Mouse (Mus musculus): ENCODE measurements around the gene Btg1. TPM values are rescaled to one million over a fixed set of nuclear protein-coding genes. Genes with fewer than 3 reads are reported as not detected.

The Btg1 gene
- polyA plus RNA-seq, 1 experiment from 2014 or later, result 58.6 TPM

- no peak overlapping the region for H3K9ac ChIP-seq (ENCODE audit: low read length)
- ATAC-seq (ENCODE audit: low read depth), result no peak
- H3K4me1 ChIP-seq (replicated peaks; ENCODE audit: control insufficient read depth, insufficient read depth, low read length), result no peaks in the 10 kb centered on the region; the same call in 1 of the 2 replicates
- H3K36me3 ChIP-seq (ENCODE audit: control insufficient read depth, insufficient read depth, low read length), result no peaks in the 10 kb centered on the region
- no peaks in the 10 kb centered on the region for H3K9me3 ChIP-seq (ENCODE audit: control insufficient read depth, low read length)
- no peak overlapping the region for H3K27ac ChIP-seq (ENCODE audit: low read length)
- 82% methylated on average over 4 of the region's 4 CpGs for WGBS
- no peak overlapping the region for H3K4me2 ChIP-seq (ENCODE audit: low read depth, low read length)
- H3K27me3 ChIP-seq (ENCODE audit: control insufficient read depth, insufficient read depth, low read depth, low read length), result no peaks in the 10 kb centered on the region
- H3K4me3 ChIP-seq (ENCODE audit: low read length), result no peak overlapping the region
Observed at GRCm38 (mm10) chr10:96662976-96663375, 46.2 kb downstream of the Btg1 start.

GRCm38 (mm10) chr10:96663739-96664430, 47.1 kb downstream of the Btg1 start:
- H3K4me3 ChIP-seq (ENCODE audit: low read length), result no peak overlapping the region
- H3K36me3 ChIP-seq (ENCODE audit: control insufficient read depth, insufficient read depth, low read length), result no peaks in the 10 kb centered on the region
- no peaks in the 10 kb centered on the region for H3K9me3 ChIP-seq (ENCODE audit: control insufficient read depth, low read length)
- H3K27me3 ChIP-seq (ENCODE audit: control insufficient read depth, insufficient read depth, low read depth, low read length), result no peaks in the 10 kb centered on the region
- no peaks in the 10 kb centered on the region; the same call in 1 of the 2 replicates for H3K4me1 ChIP-seq (replicated peaks; ENCODE audit: control insufficient read depth, insufficient read depth, low read length)
- 81% methylated on average over 9 of the region's 9 CpGs for WGBS
- H3K27ac ChIP-seq (ENCODE audit: low read length), result no peak overlapping the region
- no peak overlapping the region for H3K9ac ChIP-seq (ENCODE audit: low read length)
- H3K4me2 ChIP-seq (ENCODE audit: low read depth, low read length), result no peak overlapping the region
- no peak for ATAC-seq (ENCODE audit: low read depth)

Measured in lung, embryonic 16.5 days (tissue).